Mouse (Mus musculus) E14TG2a.4 (cell line): Measurements from ENCODE around the gene Anks1b.

ENCODE experiments used
- CTCF ChIP-seq: conservative IDR thresholded peaks from 2 replicates; pipeline ENCODE4 v1.5.1; 2014; ENCODE audit warnings: low read length
- NANOG ChIP-seq: IDR thresholded peaks from 2 replicates; pipeline ENCODE4 v1.6.1; 2014; ENCODE audit warnings: borderline replicate concordance, low read length, mixed read lengths

DNA sequence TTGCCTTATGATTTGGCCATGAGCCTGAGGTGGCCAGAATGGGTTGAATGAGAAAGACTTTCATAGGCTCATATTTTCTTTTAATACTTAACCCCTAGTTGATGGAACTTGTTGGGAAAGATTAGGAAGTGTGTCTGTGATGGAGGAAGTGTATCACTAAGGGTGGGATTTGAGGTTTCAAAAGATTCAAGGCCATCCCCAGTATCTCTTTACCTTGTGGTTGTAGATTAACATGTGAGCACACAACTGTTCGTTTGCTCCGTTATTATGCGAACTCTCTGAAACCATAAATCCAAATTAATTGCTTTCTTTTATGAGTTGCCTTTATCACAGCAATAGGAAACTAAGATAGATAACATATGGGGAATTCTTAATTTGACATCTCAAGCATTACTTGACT, 364.0 kb downstream of the Anks1b start:
- TF ChIP-seq CTCF (no peak), NANOG (no peak)
